Mouse (Mus musculus): Measurements from ENCODE around the gene Osbpl10. TPM values are rescaled to one million over a fixed set of nuclear protein-coding genes. Genes with fewer than 3 reads are reported as not detected.

Gene Osbpl10
- polyA plus RNA-seq (2015; fragmentation: Nextera tagmentation; extraction: Ambion mirVana), result 2.4 and 2.5 TPM in 2 replicates

- H3K4me2 ChIP-seq, result peak within 1 kb of the TSS; percentile 91
- peak within 1 kb of the TSS; percentile 80 for H3K4me3 ChIP-seq
- ATAC-seq (ENCODE audit: insufficient number of reproducible peaks, low FRiP score, low TSS enrichment, low read depth), result peak; percentile 80
- peak within 1 kb of the TSS; percentile 76 for H3K9ac ChIP-seq
- H3K27me3 ChIP-seq, result no peaks in the 10 kb centered on the region
- H3K36me3 ChIP-seq, result no peaks in the 10 kb centered on the region
- H3K4me1 ChIP-seq, result peaks cover 23% of the 10 kb centered on the region
- H3K9me3 ChIP-seq, result no peaks in the 10 kb centered on the region
- under 1% methylated on average over 52 of the region's 86 CpGs for WGBS
- peak within 1 kb of the TSS; percentile 84 for H3K27ac ChIP-seq
Measured at GRCm38 (mm10) chr9:114978281-114979111, at the start of gene Osbpl10. TSS of gene Osbpl10 (plus strand) at chr9:114978569.

GRCm38 (mm10) chr9:114930464-114931090 is 47.8 kb upstream of the Osbpl10 start:
- Histone ChIP-seq H3K9ac (no peak overlapping the region), H3K36me3 (no peaks in the 10 kb centered on the region), H3K27me3 (no peaks in the 10 kb centered on the region), H3K4me2 (no peak overlapping the region), H3K27ac (no peak overlapping the region), H3K4me3 (no peak overlapping the region), H3K4me1 (peaks cover 16% of the 10 kb centered on the region), H3K9me3 (no peaks in the 10 kb centered on the region)
- 79% methylated on average over 9 of the region's 9 CpGs for WGBS
- no peak for ATAC-seq (ENCODE audit: insufficient number of reproducible peaks, low FRiP score, low TSS enrichment, low read depth)

GRCm38 (mm10) chr9:114932607-114933006 is 45.8 kb upstream of the Osbpl10 start:
- Histone ChIP-seq H3K27me3 (no peaks in the 10 kb centered on the region), H3K9me3 (no peaks in the 10 kb centered on the region), H3K9ac (peak overlapping the region; percentile 63; the same call in 1 of the 2 replicates), H3K4me2 (peak overlapping the region; percentile 96), H3K4me3 (peak overlapping the region; percentile 77), H3K27ac (no peak overlapping the region), H3K36me3 (no peaks in the 10 kb centered on the region), H3K4me1 (peaks cover 16% of the 10 kb centered on the region)
- no peak for ATAC-seq (ENCODE audit: insufficient number of reproducible peaks, low FRiP score, low TSS enrichment, low read depth)
- 20% methylated on average over 13 of the region's 13 CpGs for WGBS

- WGBS, result under 1% methylated on average over 50 of the region's 50 CpGs
- peak overlapping the region; percentile 75 for H3K27ac ChIP-seq
- H3K4me3 ChIP-seq, result peak overlapping the region; percentile 77
- no peaks in the 10 kb centered on the region for H3K36me3 ChIP-seq
- H3K9me3 ChIP-seq, result no peaks in the 10 kb centered on the region
- ATAC-seq (ENCODE audit: insufficient number of reproducible peaks, low FRiP score, low TSS enrichment, low read depth), result no peak; the same call in 1 of the 2 replicates
- H3K9ac ChIP-seq, result peak overlapping the region; percentile 63
- H3K4me1 ChIP-seq, result peaks cover 16% of the 10 kb centered on the region
- no peaks in the 10 kb centered on the region for H3K27me3 ChIP-seq
- H3K4me2 ChIP-seq, result peak overlapping the region; percentile 96
Measured at GRCm38 (mm10) chr9:114933037-114933722, 45.2 kb upstream of the Osbpl10 start.

GRCm38 (mm10) chr9:114933723-114934171 is 44.6 kb upstream of the Osbpl10 start, which contains the start of gene Gpd1l:
TSS of gene Gpd1l (minus strand) at chr9:114933987.
- Histone ChIP-seq H3K9ac (peak within 1 kb of the TSS; percentile 63), H3K4me2 (peak within 1 kb of the TSS; percentile 96), H3K27me3 (no peaks in the 10 kb centered on the region), H3K36me3 (no peaks in the 10 kb centered on the region), H3K9me3 (no peaks in the 10 kb centered on the region), H3K27ac (peak within 1 kb of the TSS; percentile 75), H3K4me1 (peaks cover 16% of the 10 kb centered on the region), H3K4me3 (peak within 1 kb of the TSS; percentile 77)
- ATAC-seq (ENCODE audit: insufficient number of reproducible peaks, low FRiP score, low TSS enrichment, low read depth), result peak; percentile 96
- WGBS, result under 1% methylated on average over 28 of the region's 30 CpGs

- Histone ChIP-seq H3K27ac (peak overlapping the region; percentile 75; the same call in 1 of the 2 replicates), H3K4me1 (peaks cover 16% of the 10 kb centered on the region), H3K9me3 (no peaks in the 10 kb centered on the region), H3K36me3 (no peaks in the 10 kb centered on the region), H3K9ac (no peak overlapping the region), H3K27me3 (no peaks in the 10 kb centered on the region), H3K4me3 (peak overlapping the region; percentile 77), H3K4me2 (peak overlapping the region; percentile 96)
- 51% methylated on average over 11 of the region's 11 CpGs for WGBS
- no peak for ATAC-seq (ENCODE audit: insufficient number of reproducible peaks, low FRiP score, low TSS enrichment, low read depth)
Measured at GRCm38 (mm10) chr9:114934231-114934630, 44.1 kb upstream of the Osbpl10 start.

- no peak for ATAC-seq (ENCODE audit: insufficient number of reproducible peaks, low FRiP score, low TSS enrichment, low read depth)
- no peak overlapping the region for H3K27ac ChIP-seq
- H3K9ac ChIP-seq, result no peak overlapping the region
- 72% methylated on average over 4 of the region's 4 CpGs for WGBS
- no peaks in the 10 kb centered on the region for H3K36me3 ChIP-seq
- no peaks in the 10 kb centered on the region for H3K27me3 ChIP-seq
- H3K4me2 ChIP-seq, result no peak overlapping the region
- H3K9me3 ChIP-seq, result no peaks in the 10 kb centered on the region
- no peak overlapping the region for H3K4me3 ChIP-seq
- H3K4me1 ChIP-seq, result peaks cover 16% of the 10 kb centered on the region
Measured at GRCm38 (mm10) chr9:114935321-114935720, 43.0 kb upstream of the Osbpl10 start.

- Histone ChIP-seq H3K4me1 (peaks cover 16% of the 10 kb centered on the region), H3K4me2 (no peak overlapping the region), H3K9ac (no peak overlapping the region), H3K9me3 (no peaks in the 10 kb centered on the region), H3K4me3 (no peak overlapping the region), H3K27ac (no peak overlapping the region), H3K27me3 (no peaks in the 10 kb centered on the region), H3K36me3 (no peaks in the 10 kb centered on the region)
- WGBS, result 67% methylated on average over 2 of the region's 2 CpGs
- no peak for ATAC-seq (ENCODE audit: insufficient number of reproducible peaks, low FRiP score, low TSS enrichment, low read depth)
Measured at GRCm38 (mm10) chr9:114936687-114937086, 41.7 kb upstream of the Osbpl10 start.

- H3K36me3 ChIP-seq, result no peaks in the 10 kb centered on the region
- no peaks in the 10 kb centered on the region for H3K27me3 ChIP-seq
- H3K4me3 ChIP-seq, result no peak overlapping the region
- no peak for ATAC-seq (ENCODE audit: insufficient number of reproducible peaks, low FRiP score, low TSS enrichment, low read depth)
- no peak overlapping the region for H3K9ac ChIP-seq
- peaks cover 6% of the 10 kb centered on the region; the same call in 1 of the 2 replicates for H3K4me1 ChIP-seq
- H3K9me3 ChIP-seq, result no peaks in the 10 kb centered on the region
- WGBS, result 90% methylated on average over 3 of the region's 3 CpGs
- H3K4me2 ChIP-seq, result no peak overlapping the region
- H3K27ac ChIP-seq, result no peak overlapping the region
Measured at GRCm38 (mm10) chr9:114944642-114945041, 33.7 kb upstream of the Osbpl10 start.

GRCm38 (mm10) chr9:114945576-114945975 is 32.8 kb upstream of the Osbpl10 start:
- Histone ChIP-seq H3K27ac (no peak overlapping the region), H3K9me3 (no peaks in the 10 kb centered on the region), H3K9ac (no peak overlapping the region), H3K36me3 (no peaks in the 10 kb centered on the region), H3K4me2 (no peak overlapping the region), H3K27me3 (no peaks in the 10 kb centered on the region), H3K4me1 (peaks cover 6% of the 10 kb centered on the region; the same call in 1 of the 2 replicates), H3K4me3 (no peak overlapping the region)
- WGBS, result 87% methylated on average over 6 of the region's 6 CpGs
- no peak for ATAC-seq (ENCODE audit: insufficient number of reproducible peaks, low FRiP score, low TSS enrichment, low read depth)

- no peak overlapping the region for H3K27ac ChIP-seq
- peak; percentile 65; the same call in 1 of the 2 replicates for ATAC-seq (ENCODE audit: insufficient number of reproducible peaks, low FRiP score, low TSS enrichment, low read depth)
- H3K9ac ChIP-seq, result no peak overlapping the region
- H3K27me3 ChIP-seq, result no peaks in the 10 kb centered on the region
- H3K36me3 ChIP-seq, result no peaks in the 10 kb centered on the region
- no peak overlapping the region for H3K4me3 ChIP-seq
- H3K4me2 ChIP-seq, result no peak overlapping the region
- WGBS, result 46% methylated on average over 5 of the region's 5 CpGs
- peaks cover 6% of the 10 kb centered on the region; the same call in 1 of the 2 replicates for H3K4me1 ChIP-seq
- H3K9me3 ChIP-seq, result no peaks in the 10 kb centered on the region
Measured at GRCm38 (mm10) chr9:114948395-114948794, 30.0 kb upstream of the Osbpl10 start.

Data from limb, embryonic 15.5 days (tissue).